Mouse (Mus musculus) G1E (cell line): ENCODE results near the gene Dap3. TPM values are rescaled to one million over a fixed set of nuclear protein-coding genes. Genes with fewer than 3 reads are reported as not detected.

Experiments
- ATAC-seq: 2 replicates; pipeline ENCODE4 v1.8.0; 2016; ENCODE audit warnings: mild to moderate bottlenecking; ENCODE audit not compliant: insufficient number of reproducible peaks, poor library complexity, low FRiP score, severe bottlenecking; ENCODE audit errors: extremely low read depth
- DNase-seq: peaks from one replicate; pipeline ENCODE4 v3.0.0; 2012; ENCODE audit warnings: low spot score
- H3K27me3 ChIP-seq: 2 replicates; pipeline ENCODE4 v1.6.1; 2012; ENCODE audit warnings: mild to moderate bottlenecking, low read length, inconsistent platforms; ENCODE audit not compliant: insufficient read depth
- H3K36me3 ChIP-seq: replicated peaks from 2 replicates; pipeline ENCODE3; 2012; ENCODE audit warnings: mild to moderate bottlenecking, inconsistent platforms
- H3K4me1 ChIP-seq: 2 replicates; pipeline ENCODE4 v1.6.1; 2012; ENCODE audit warnings: low read depth, low read length, inconsistent platforms, mixed read lengths; ENCODE audit not compliant: insufficient read depth
- H3K4me3 ChIP-seq: 2 replicates; pipeline ENCODE4 v1.5.1; 2012; ENCODE audit warnings: low read depth, mild to moderate bottlenecking, inconsistent platforms, low read length, moderate library complexity, mixed read lengths
- H3K9me3 ChIP-seq: replicated peaks from 2 replicates; pipeline ENCODE4 v1.6.1; 2012; ENCODE audit warnings: inconsistent platforms
- CTCF ChIP-seq: IDR thresholded peaks from 2 replicates; pipeline ENCODE4 v1.5.1; 2012; ENCODE audit warnings: low read depth, low read length, inconsistent platforms, mixed read lengths
- GATA1 ChIP-seq: IDR thresholded peaks from 2 replicates; pipeline ENCODE4 v1.6.1; 2012; ENCODE audit warnings: borderline replicate concordance, low read length, inconsistent platforms, mixed read lengths
- GATA2 ChIP-seq: IDR thresholded peaks from 2 replicates; pipeline ENCODE4 v1.6.1; 2012; ENCODE audit warnings: low read depth, low read length, inconsistent platforms, borderline replicate concordance
- POLR2AphosphoS5 ChIP-seq: IDR thresholded peaks from 2 replicates; pipeline ENCODE4 v1.6.1; 2012; ENCODE audit warnings: low read depth, low read length, inconsistent platforms; ENCODE audit not compliant: insufficient replicate concordance
- TAL1 ChIP-seq: conservative IDR thresholded peaks from 2 replicates; pipeline ENCODE4 v1.6.1; 2012; ENCODE audit warnings: low read depth, low read length, inconsistent platforms, mixed read lengths
- polyA plus RNA-seq: library from polyadenylated mRNA; stranded (reverse); fragments of >175 nt; gene quantifications from 2 replicates; pipeline ENCODE4 v1.2.3, GENCODE M21; 2012
- total RNA-seq, 2 experiments: library from RNA; stranded (forward) in 1 of 2; stranded (reverse) in 1 of 2; fragments of 200-1000 nt in 1 of 2; fragments of >200 nt in 1 of 2; fragmentation: Nextera tagmentation in 1 of 2; gene quantifications; 2 replicates each; pipeline ENCODE4 v1.2.3; 2014 to 2017

The Dap3 gene
- total and polyA plus RNA-seq, 3 experiments = 77.9 to 157 (median 141) TPM

GRCm38 (mm10) chr3:88939749-88940148 is 11.2 kb downstream of the Dap3 start:
- Histone ChIP-seq H3K27me3 (no peaks in the 10 kb centered on the region), H3K4me1 (peaks cover 4% of the 10 kb centered on the region; the same call in 1 of the 2 replicates), H3K4me3 (no peak overlapping the region), H3K36me3 (peaks cover 93% of the 10 kb centered on the region), H3K9me3 (no peaks in the 10 kb centered on the region)
- DNase-seq (no peak), ATAC-seq (no peak; the same call in 1 of the 2 replicates)
- TF ChIP-seq POLR2AphosphoS5 (no peak), TAL1 (no peak), GATA2 (no peak), CTCF (no peak), GATA1 (no peak)

GRCm38 (mm10) chr3:88939071-88939470 is 11.9 kb downstream of the Dap3 start:
- Histone ChIP-seq H3K4me3 (no peak overlapping the region), H3K27me3 (no peaks in the 10 kb centered on the region), H3K9me3 (no peaks in the 10 kb centered on the region), H3K4me1 (peaks cover 3% of the 10 kb centered on the region; the same call in 1 of the 2 replicates), H3K36me3 (peaks cover 99% of the 10 kb centered on the region)
- DNase-seq = no peak
- TF ChIP-seq CTCF (no peak), POLR2AphosphoS5 (no peak), GATA1 (no peak), TAL1 (no peak), GATA2 (no peak)
- no peak for ATAC-seq

DNA sequence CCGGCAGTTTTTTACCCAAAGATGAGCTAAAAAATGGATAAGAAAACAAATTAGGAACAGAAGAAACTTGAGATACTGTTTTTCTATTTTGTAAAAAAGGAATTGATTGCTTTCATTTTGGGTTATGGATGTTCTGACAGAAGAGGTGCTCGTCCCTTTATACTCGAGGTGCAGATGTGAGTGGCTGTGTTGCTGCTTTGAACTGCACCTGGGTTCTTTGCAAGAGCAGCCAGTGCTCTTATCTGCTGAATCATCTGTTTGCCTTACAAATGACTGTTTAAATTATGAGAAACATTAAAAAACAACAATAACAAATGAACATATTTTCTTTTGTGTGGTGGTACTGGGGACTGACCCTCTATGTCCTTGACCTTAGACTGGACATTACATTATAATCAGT is 21.5 kb downstream of the Dap3 start:
- Histone ChIP-seq H3K4me1 (0 out of 2 replicates have a peak, but pooled peaks cover 3% of the 10 kb centered on the region), H3K27me3 (no peaks in the 10 kb centered on the region), H3K4me3 (no peak overlapping the region), H3K36me3 (peaks cover 98% of the 10 kb centered on the region), H3K9me3 (no peaks in the 10 kb centered on the region)
- TF ChIP-seq GATA1 (no peak), POLR2AphosphoS5 (no peak), GATA2 (no peak), CTCF (no peak), TAL1 (no peak)
- DNase-seq = no peak
- no peak for ATAC-seq

- Histone ChIP-seq H3K36me3 (peaks cover 99% of the 10 kb centered on the region), H3K4me1 (no peaks in the 10 kb centered on the region), H3K4me3 (no peak overlapping the region), H3K27me3 (no peaks in the 10 kb centered on the region), H3K9me3 (peaks cover 7% of the 10 kb centered on the region)
- TF ChIP-seq GATA1 (no peak), GATA2 (no peak), CTCF (no peak), POLR2AphosphoS5 (no peak), TAL1 (no peak)
- no peak for DNase-seq
- ATAC-seq = no peak
Measured at GRCm38 (mm10) chr3:88925651-88926050, 25.3 kb downstream of the Dap3 start.

DNA sequence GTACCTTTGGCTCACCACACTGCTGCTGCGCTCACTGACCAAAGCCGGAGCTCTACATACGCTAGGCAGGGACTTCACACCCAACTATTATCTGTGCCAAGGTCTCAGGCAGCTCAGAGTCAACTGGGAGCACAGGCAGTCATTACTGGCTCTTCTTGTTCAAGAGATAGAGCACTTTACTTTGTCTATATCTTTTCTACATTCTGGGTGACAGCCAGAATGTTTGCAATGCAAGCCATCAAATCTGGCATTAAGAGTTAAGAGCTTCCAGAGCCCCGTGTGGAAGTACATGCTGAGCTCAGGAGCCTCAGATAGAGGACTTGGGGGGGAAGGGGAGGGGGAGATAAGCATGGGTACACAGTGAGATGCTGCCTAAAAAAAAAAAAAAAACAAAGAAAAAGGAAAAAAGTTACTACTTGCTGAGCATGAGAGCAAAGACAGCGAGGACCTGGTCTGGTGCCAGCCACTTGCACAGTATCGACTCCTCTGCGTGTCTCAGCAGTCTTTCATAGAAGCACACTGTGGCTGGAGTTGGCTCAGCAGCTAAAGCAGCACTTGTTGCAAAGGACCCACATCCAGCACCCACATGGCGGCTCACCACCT is 26.9 kb downstream of the Dap3 start:
- H3K4me3 ChIP-seq = no peak overlapping the region
- H3K36me3 ChIP-seq = peaks cover 91% of the 10 kb centered on the region
- no peak for ATAC-seq
- H3K27me3 ChIP-seq = no peaks in the 10 kb centered on the region
- H3K4me1 ChIP-seq = peaks cover 4% of the 10 kb centered on the region; the same call in 1 of the 2 replicates
- peaks cover 7% of the 10 kb centered on the region for H3K9me3 ChIP-seq
- TF ChIP-seq TAL1 (no peak), CTCF (no peak), POLR2AphosphoS5 (no peak), GATA1 (no peak), GATA2 (no peak)
- no peak for DNase-seq

DNA sequence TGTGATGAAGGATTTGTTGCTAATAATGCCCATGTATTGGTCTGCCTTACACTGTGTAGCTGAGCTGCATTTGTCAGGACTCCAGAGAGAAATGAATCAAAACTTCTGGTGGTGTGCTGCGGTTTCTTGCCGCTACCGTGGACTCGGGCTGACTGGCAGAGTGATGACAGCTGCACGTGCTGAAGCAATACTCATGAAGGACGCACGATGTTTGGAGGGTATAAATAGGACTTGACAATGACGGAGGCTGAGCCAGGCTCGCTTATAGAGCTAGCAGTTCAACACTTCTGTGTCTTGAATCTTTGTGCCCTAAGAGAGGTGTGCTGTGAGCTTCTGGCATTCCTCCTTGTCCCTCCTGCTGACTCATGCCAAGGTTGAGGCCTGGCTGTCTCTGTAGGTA is 29.6 kb downstream of the Dap3 start:
- H3K9me3 ChIP-seq = peaks cover 7% of the 10 kb centered on the region
- H3K27me3 ChIP-seq = no peaks in the 10 kb centered on the region
- peaks cover 7% of the 10 kb centered on the region; the same call in 1 of the 2 replicates for H3K4me1 ChIP-seq
- DNase-seq (no peak), ATAC-seq (no peak)
- peaks cover 81% of the 10 kb centered on the region for H3K36me3 ChIP-seq
- TF ChIP-seq GATA1 (no peak), POLR2AphosphoS5 (no peak), CTCF (no peak), GATA2 (no peak), TAL1 (no peak)
- no peak overlapping the region for H3K4me3 ChIP-seq
